In genomic region chr11:68164408-68164807, GRCm38 (mm10) we compare ENCODE assay signal across 18 mouse cellular contexts.
DNase-seq lines count a peak whose midpoint lies in the region; ATAC-seq and TF ChIP-seq lines count a peak whose summit lies in the region.
"Had no signal": no experiment of that assay in that cellular context is flagged by ENCODE, and none has a peak within 500 bp of the region (broad histone marks: within the 10 kb centered on the region; RNA-seq: fewer than 3 reads in every experiment).

No protein-coding gene starts in this region.

- H3K27ac ChIP-seq in forebrain, postnatal 0 days (ENCODE audit: low read depth, low read length), result no peak overlapping the region
- no peak overlapping the region for H3K27ac ChIP-seq in forebrain, embryonic 14.5 days (ENCODE audit: low read depth, low read length)
- H3K27ac ChIP-seq: embryonic facial prominence, embryonic 12.5 days; forebrain, embryonic 12.5 days; heart, adult 2 months; heart, embryonic 15.5 days; hindbrain, embryonic 13.5 days; hindbrain, postnatal 0 days had no signal

- intact Hi-C loops in left cerebral cortex, postnatal 4 days (cut with DNase I), result no loop called here
- intact Hi-C loops in left cerebral cortex, postnatal 25 days (cut with DNase I), result no loop called here

- peak; percentile 43 to 67 for DNase-seq in cerebellum, postnatal 25 days
- no peak for DNase-seq in cerebellum, adult 11-12 months
- DNase-seq in forebrain, postnatal 0 days, result peak; percentile 24
- no peak for DNase-seq in forebrain, embryonic 14.5 days (ENCODE audit: low spot score)
- peak; percentile 25 for DNase-seq in left cerebral cortex, postnatal 4 days
- DNase-seq in left cerebral cortex, postnatal 25 days (ENCODE audit: low spot score in 2 of 2), result no peak
- peak; percentile 35 for DNase-seq in brain, embryonic 14.5 days (ENCODE audit: low read depth)
- DNase-seq: adrenal gland, postnatal 10 days; gastrocnemius, postnatal 14 days; heart, adult 2 months; heart, postnatal 14 days; kidney, adult 18-20 months had no signal

- H3K9ac ChIP-seq in forebrain, postnatal 0 days, result no peak overlapping the region
- H3K9ac ChIP-seq in forebrain, embryonic 14.5 days (ENCODE audit: low read length), result no peak overlapping the region
- H3K9ac ChIP-seq: embryonic facial prominence, embryonic 12.5 days; forebrain, embryonic 12.5 days; heart, embryonic 15.5 days; hindbrain, embryonic 13.5 days had no signal

- ATAC-seq in forebrain, postnatal 0 days, result peak; percentile 48; the same call in 1 of the 2 replicates
- ATAC-seq in forebrain, embryonic 14.5 days, result no peak
- ATAC-seq: hindbrain, postnatal 0 days had no signal

- 65% methylated on average over 5 of the region's 5 CpGs for WGBS in forebrain, postnatal 0 days
- 79% methylated on average over 5 of the region's 5 CpGs for WGBS in forebrain, embryonic 14.5 days

- no peak overlapping the region for H3K4me2 ChIP-seq in forebrain, postnatal 0 days (ENCODE audit: low read depth)
- no peak overlapping the region for H3K4me2 ChIP-seq in forebrain, embryonic 14.5 days (ENCODE audit: low read length)
- H3K4me2 ChIP-seq: embryonic facial prominence, embryonic 12.5 days; forebrain, embryonic 12.5 days; heart, embryonic 11.5 days; heart, embryonic 15.5 days; hindbrain, embryonic 13.5 days had no signal

- H3K9me3 ChIP-seq in forebrain, postnatal 0 days (ENCODE audit: low read length), result no peaks in the 10 kb centered on the region
- H3K9me3 ChIP-seq in forebrain, embryonic 14.5 days (replicated peaks; ENCODE audit: control insufficient read depth, low read length), result no peaks in the 10 kb centered on the region
- H3K9me3 ChIP-seq: embryonic facial prominence, embryonic 12.5 days; forebrain, embryonic 12.5 days; heart, embryonic 15.5 days; hindbrain, embryonic 13.5 days had no signal

- H3K27me3 ChIP-seq in forebrain, postnatal 0 days (ENCODE audit: insufficient read depth, low read length), result no peaks in the 10 kb centered on the region
- no peaks in the 10 kb centered on the region for H3K27me3 ChIP-seq in forebrain, embryonic 14.5 days (replicated peaks; ENCODE audit: control insufficient read depth, insufficient read depth, low read length)
- H3K27me3 ChIP-seq: embryonic facial prominence, embryonic 12.5 days; forebrain, embryonic 12.5 days; heart, embryonic 15.5 days; hindbrain, embryonic 13.5 days had no signal

- H3K4me3 ChIP-seq in forebrain, postnatal 0 days (ENCODE audit: low read depth, low read length), result no peak overlapping the region
- H3K4me3 ChIP-seq in forebrain, embryonic 14.5 days (ENCODE audit: low read depth, low read length), result no peak overlapping the region
- H3K4me3 ChIP-seq: embryonic facial prominence, embryonic 12.5 days; forebrain, embryonic 12.5 days; heart, adult 2 months; heart, embryonic 15.5 days; hindbrain, embryonic 13.5 days had no signal

- no peaks in the 10 kb centered on the region for H3K36me3 ChIP-seq in forebrain, postnatal 0 days (ENCODE audit: insufficient read depth)
- H3K36me3 ChIP-seq in forebrain, embryonic 14.5 days (ENCODE audit: control insufficient read depth, insufficient read depth, low read length), result no peaks in the 10 kb centered on the region
- H3K36me3 ChIP-seq: embryonic facial prominence, embryonic 12.5 days; forebrain, embryonic 12.5 days; heart, embryonic 15.5 days; hindbrain, embryonic 13.5 days had no signal

- no peak for TF ChIP-seq POLR2A in brain, embryonic 14.5 days (IDR thresholded peaks at IDR 0.05; ENCODE audit: borderline replicate concordance, extremely low read depth, insufficient read depth, insufficient read length, poor library complexity, severe bottlenecking)

- no peaks in the 10 kb centered on the region for H3K4me1 ChIP-seq in forebrain, postnatal 0 days (ENCODE audit: insufficient read depth)
- peaks cover 7% of the 10 kb centered on the region; the same call in 1 of the 2 replicates for H3K4me1 ChIP-seq in forebrain, embryonic 14.5 days (ENCODE audit: control insufficient read depth, insufficient read depth, low read length)
- H3K4me1 ChIP-seq: embryonic facial prominence, embryonic 12.5 days; heart, embryonic 15.5 days had no signal

- no peak for TF ChIP-seq CTCF in forebrain, postnatal 0 days (IDR thresholded peaks at IDR 0.05; ENCODE audit: low read depth)
- TF ChIP-seq CTCF in brain, embryonic 14.5 days (IDR thresholded peaks at IDR 0.05; ENCODE audit: borderline replicate concordance, extremely low read depth, insufficient read depth, insufficient read length), result no peak

Comparison
In these comparisons a context has a peak if more than half of its experiments do, and no peak if none do; other contexts are left out.
1. DNase-seq: peak in cerebellum, postnatal 25 days (2 of 2), forebrain, postnatal 0 days (single experiment), left cerebral cortex, postnatal 4 days (single experiment) and brain, embryonic 14.5 days (single experiment); none in cerebellum, adult 11-12 months (single experiment), forebrain, embryonic 14.5 days (single experiment) and left cerebral cortex, postnatal 25 days (0 of 2).